Mouse (Mus musculus): Measurements from ENCODE around the gene Erlin1.

Gene Erlin1

DNA sequence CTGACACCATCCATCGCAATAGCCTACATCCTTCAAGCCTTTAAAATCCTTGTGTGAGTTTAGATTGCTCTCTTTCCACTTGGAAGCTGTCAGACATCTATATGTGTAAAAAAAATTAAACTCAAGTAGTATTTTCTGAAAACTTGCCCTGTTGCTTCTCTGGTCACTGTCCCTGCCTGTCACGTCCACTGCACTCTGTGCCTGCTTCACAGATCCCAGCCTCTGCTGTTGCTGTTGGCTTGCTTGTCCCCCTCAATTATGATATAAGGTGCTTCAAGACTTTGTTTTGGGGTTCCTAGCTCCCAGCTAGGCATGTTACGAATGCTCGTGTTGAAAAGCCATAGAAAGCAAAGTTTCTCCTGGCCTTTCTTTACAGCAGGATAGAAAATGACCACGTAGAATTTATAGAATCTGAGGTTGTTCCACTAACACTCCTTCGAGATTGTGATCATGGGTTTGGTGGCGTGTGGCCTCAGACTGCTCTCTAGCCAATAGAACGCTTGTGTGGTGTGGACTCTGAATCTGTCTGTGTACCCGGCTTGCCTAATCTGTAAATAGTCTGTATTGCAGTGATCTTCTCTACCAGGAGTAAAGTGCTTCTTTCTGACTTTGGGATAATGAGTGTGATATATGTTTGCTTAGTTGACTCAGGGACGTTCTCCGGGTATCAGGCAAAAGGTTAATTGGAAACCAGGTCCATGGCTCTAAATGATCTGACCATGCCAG lies 70.6 kb downstream of the Erlin1 start:
- no peak for DNase-seq (ENCODE audit: low spot score in 2 of 2)

DNA sequence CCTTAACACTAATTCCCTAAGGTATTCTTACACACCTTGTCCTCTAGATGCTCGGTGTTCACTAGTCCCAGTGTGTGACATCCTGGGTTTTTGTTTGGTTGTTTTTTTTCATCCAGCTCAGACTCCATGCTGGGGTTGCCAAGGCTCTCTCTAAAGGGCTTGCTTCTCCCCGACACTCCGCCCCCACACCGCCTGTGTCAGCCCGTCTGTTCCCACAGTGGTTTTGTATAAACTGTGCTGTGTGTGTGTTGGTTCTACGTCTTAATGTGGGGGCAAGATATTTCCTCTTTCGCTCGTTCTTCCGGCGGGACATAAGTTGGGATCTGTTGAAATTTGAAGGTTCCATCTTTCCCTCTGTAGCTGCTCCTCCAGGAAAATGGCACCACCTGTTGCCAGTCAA lies 71.5 kb downstream of the Erlin1 start:
- peak; percentile 66 to 78 for DNase-seq (ENCODE audit: low spot score in 2 of 2)

DNA sequence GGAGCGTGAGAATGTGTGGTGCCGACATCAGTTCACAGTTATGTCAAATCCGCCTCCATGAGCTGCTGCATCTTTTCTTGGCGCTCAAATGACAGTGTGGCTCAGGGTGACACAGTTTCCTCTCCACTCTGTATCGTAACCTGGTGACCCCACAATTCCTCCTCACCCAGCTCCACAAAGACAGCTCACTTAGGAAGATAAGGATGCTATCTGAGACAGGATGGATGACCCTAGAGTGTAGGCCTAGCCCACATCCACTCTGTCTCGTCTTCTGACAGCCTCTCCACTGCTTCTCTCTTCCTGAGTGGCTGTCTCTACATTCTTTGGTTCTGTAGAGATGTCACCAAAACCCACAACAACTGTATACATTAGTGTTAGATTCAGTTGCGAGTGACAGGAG lies 74.2 kb downstream of the Erlin1 start:
- no peak for DNase-seq (ENCODE audit: low spot score in 2 of 2)

DNA sequence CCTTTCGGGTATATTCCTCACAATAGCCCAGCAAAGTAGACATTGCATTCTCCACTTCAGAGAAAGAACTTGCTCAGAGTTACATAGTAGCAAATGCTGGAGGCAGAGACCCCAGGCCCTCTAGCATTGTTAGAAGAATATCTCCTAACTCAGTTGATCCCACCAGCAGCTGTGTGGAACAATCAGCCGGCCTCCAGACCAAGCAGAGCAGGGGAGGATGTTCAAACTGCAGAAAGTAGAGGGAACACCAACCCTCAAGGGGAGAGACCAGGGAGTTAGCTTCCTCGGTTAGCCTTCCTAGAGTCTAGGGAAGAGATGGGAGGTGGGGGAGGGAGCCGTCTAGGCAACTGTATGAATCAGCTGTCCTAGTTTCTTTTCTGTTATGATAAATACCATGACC lies 77.1 kb downstream of the Erlin1 start:
- no peak for DNase-seq (ENCODE audit: low spot score in 2 of 2)

DNA sequence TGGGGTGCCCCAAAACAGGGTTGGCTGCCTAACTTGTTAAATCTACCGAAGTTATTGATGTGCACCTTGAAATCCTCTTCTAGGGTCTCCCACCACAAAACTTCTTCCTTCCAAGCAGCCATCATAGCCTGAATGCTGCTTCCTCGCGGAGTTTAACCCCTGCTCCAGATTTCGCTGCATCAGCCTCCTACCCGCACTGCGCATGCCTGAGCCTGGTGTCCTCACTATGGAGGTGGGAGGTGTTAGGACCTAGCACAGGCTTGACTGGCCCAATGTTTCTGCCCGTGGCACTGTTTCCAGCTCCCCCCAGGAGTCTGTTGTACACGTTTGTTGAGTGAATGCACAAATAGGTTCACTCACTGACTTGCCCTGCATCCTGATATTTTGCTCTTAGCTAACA lies 79.2 kb downstream of the Erlin1 start:
- no peak for DNase-seq (ENCODE audit: low spot score in 2 of 2)

DNA sequence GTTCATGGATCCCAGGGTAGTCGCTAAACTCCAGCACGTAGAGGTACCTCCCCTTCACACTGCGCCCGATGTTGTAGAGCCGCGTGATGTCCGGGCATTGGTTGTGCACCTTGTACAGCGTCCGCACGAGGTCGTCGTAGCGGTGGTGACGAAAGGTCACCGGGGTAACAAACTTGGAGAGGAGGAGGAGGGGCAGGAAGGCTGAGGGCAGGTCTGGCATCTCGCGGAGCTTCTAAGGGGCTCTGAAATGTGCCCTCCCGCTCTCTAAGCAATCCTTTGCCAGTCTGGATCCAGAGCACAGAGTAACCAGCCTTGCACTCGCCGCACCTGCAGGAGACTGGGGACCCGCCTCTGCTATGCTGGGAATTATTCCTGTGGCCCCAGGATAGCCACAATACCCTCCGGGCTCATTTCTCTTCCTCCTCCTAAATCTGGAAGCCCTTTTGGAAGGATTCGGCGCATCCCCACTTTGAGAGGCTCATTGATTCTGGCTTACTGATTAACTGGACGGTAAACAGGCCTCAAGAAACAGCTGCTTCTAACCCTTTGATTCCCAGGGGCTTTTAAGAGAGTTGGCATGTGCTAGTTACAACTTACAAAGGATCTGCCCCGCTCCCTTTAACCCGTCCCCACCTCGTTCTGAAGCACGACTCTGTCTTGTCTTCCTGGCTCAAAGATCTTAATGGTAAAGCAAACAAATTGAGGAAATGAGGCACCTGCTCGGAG lies 83.4 kb downstream of the Erlin1 start, which contains the start of gene Cpn1:
Cpn1 (minus strand) TSS at position 488 of the 726 bp plus-strand sequence.
- DNase-seq (ENCODE audit: low spot score in 2 of 2): no peak
